ENCODE assay signal across 12 mouse cellular contexts in the genomic region with DNA sequence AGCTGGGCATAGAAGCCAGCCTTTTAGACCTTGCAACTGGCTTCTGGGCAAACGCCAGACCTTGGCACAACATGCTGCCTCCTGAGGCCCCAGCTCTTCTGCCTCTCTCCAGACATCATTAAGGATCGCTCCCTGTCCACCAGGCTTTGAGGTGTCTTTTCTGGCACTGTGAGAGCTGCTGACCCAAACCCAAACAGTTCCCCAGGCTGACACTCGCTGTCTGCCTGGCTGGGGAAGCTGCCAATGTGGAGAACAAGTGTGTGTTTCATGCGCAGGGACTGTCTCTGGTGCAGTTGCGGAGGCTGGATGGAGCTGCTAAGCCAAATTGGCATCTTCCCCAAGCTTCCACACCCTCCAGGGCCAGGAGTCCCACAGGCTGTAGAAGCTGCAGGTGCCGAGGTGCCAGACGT. TPM values are rescaled to one million over a fixed set of nuclear protein-coding genes. Genes with fewer than 3 reads are reported as not detected.
DNase-seq lines count a peak whose midpoint lies in the region; ATAC-seq lines count a peak whose summit lies in the region.
"Had no signal": no experiment of that assay in that cellular context is flagged by ENCODE, and none has a peak within 500 bp of the region (broad histone marks: within the 10 kb centered on the region; RNA-seq: fewer than 3 reads in every experiment).

No protein-coding gene starts in this region.

- peaks cover 26% of the 10 kb centered on the region for H3K36me3 ChIP-seq in megakaryocyte, embryonic 14.5 days (replicated peaks; ENCODE audit: low read length)
- H3K36me3 ChIP-seq in intestine, embryonic 16.5 days (ENCODE audit: control insufficient read depth, insufficient read depth, low read length): 0 out of 2 replicates have a peak, but pooled peaks cover 3% of the 10 kb centered on the region
- H3K36me3 ChIP-seq: embryonic facial prominence, embryonic 15.5 days; hindbrain, embryonic 10.5 days had no signal

- H3K27me3 ChIP-seq in megakaryocyte, embryonic 14.5 days (replicated peaks): peaks cover 9% of the 10 kb centered on the region
- H3K27me3 ChIP-seq in intestine, embryonic 16.5 days (replicated peaks; ENCODE audit: control insufficient read depth, insufficient read depth, low read length): no peaks in the 10 kb centered on the region
- H3K27me3 ChIP-seq: embryonic facial prominence, embryonic 15.5 days had no signal

- H3K27ac ChIP-seq in intestine, embryonic 16.5 days (ENCODE audit: low read length): no peak overlapping the region
- H3K27ac ChIP-seq: embryonic facial prominence, embryonic 15.5 days; hindbrain, embryonic 10.5 days had no signal

- H3K4me3 ChIP-seq in megakaryocyte, embryonic 14.5 days (replicated peaks): peak overlapping the region; percentile 84
- H3K4me3 ChIP-seq in intestine, embryonic 16.5 days (ENCODE audit: low read length): no peak overlapping the region
- H3K4me3 ChIP-seq: embryonic facial prominence, embryonic 15.5 days; hindbrain, embryonic 10.5 days had no signal

- no peak overlapping the region for H3K9ac ChIP-seq in intestine, embryonic 16.5 days (ENCODE audit: low read depth, low read length)
- H3K9ac ChIP-seq: embryonic facial prominence, embryonic 15.5 days had no signal

- peak; percentile 38 for DNase-seq in adrenal gland, adult 2 months
- no peak for DNase-seq in adrenal gland, postnatal 4 days (ENCODE audit: low spot score in 2 of 2)
- peak; percentile 61 for DNase-seq in left cerebral cortex, adult 11 months (ENCODE audit: low spot score)
- peak; percentile 27 for DNase-seq in right cerebral cortex, postnatal 4 days
- DNase-seq in testis, postnatal 14 days (ENCODE audit: low spot score): no peak

- H3K4me1 ChIP-seq in megakaryocyte, embryonic 14.5 days: peaks cover 93% of the 10 kb centered on the region
- H3K4me1 ChIP-seq in intestine, embryonic 16.5 days (ENCODE audit: control insufficient read depth, insufficient read depth, low read length): no peaks in the 10 kb centered on the region
- H3K4me1 ChIP-seq: embryonic facial prominence, embryonic 15.5 days had no signal

- no peak overlapping the region for H3K4me2 ChIP-seq in intestine, embryonic 16.5 days (ENCODE audit: low read depth, low read length)
- H3K4me2 ChIP-seq: embryonic facial prominence, embryonic 15.5 days had no signal

- ATAC-seq in megakaryocyte, adult 5-6 weeks (ENCODE audit: poor library complexity, severe bottlenecking): no peak
- no peak for ATAC-seq in intestine, embryonic 16.5 days

- no peaks in the 10 kb centered on the region for H3K9me3 ChIP-seq in megakaryocyte, embryonic 14.5 days
- no peaks in the 10 kb centered on the region for H3K9me3 ChIP-seq in intestine, embryonic 16.5 days (ENCODE audit: control insufficient read depth, low read length)
- H3K9me3 ChIP-seq: embryonic facial prominence, embryonic 15.5 days; hindbrain, embryonic 10.5 days had no signal

- 86% methylated on average over 7 of the region's 7 CpGs for WGBS in intestine, embryonic 16.5 days

RNA-seq across cellular contexts. Expression of a gene that starts 25.1 kb away (rescaled TPM):
- total RNA-seq in adrenal gland, adult 2 months (2021): 1 to 10 TPM; 8.3 to 9.9 TPM
- polyA plus RNA-seq in adrenal gland, adult 2 months (2012; rRNA removed): 16.8 and 21.3 TPM in 2 replicates
- 10 to 100 TPM; 33.3 to 44.3 TPM for total RNA-seq in adrenal gland, postnatal 4 days (2021)
- 505 and 531 TPM in 2 replicates for polyA plus RNA-seq in megakaryocyte, embryonic 14.5 days (2012; ENCODE audit: insufficient read depth, low replicate concordance)
- not detected in 2 replicates for total RNA-seq in megakaryocyte, adult 5-6 weeks (2015)
- 2.0 TPM in 1 of 2 replicates, not detected in the other for total RNA-seq in megakaryocyte, adult 5-6 weeks (2017)
- 9.5 and 10.1 TPM in 2 replicates for polyA plus RNA-seq in intestine, embryonic 16.5 days (2015; fragmentation: Nextera tagmentation; extraction: Ambion mirVana)

RNA-seq across cellular contexts. Expression of a gene that starts 58.0 kb away (rescaled TPM):
- 100 to 1,000 TPM; 348 to 637 TPM for total RNA-seq in adrenal gland, adult 2 months (2021)
- 306 and 321 TPM in 2 replicates for polyA plus RNA-seq in adrenal gland, adult 2 months (2012; rRNA removed)
- 100 to 1,000 TPM; 515 to 549 TPM for total RNA-seq in adrenal gland, postnatal 4 days (2021)
- polyA plus RNA-seq in megakaryocyte, embryonic 14.5 days (2012; ENCODE audit: insufficient read depth, low replicate concordance): not detected in 2 replicates
- total RNA-seq in megakaryocyte, adult 5-6 weeks (2015): not detected in 2 replicates
- not detected in 2 replicates for total RNA-seq in megakaryocyte, adult 5-6 weeks (2017)
- 1.0 and 1.4 TPM in 2 replicates for polyA plus RNA-seq in intestine, embryonic 16.5 days (2015; fragmentation: Nextera tagmentation; extraction: Ambion mirVana)
- total RNA-seq: MEL had no signal
- polyA plus RNA-seq: spleen, adult 2 months had no signal

Comparison
In these comparisons a context has a peak if more than half of its experiments do, and no peak if none do; other contexts are left out.
1. DNase-seq: peak in adrenal gland, adult 2 months (single experiment), left cerebral cortex, adult 11 months (single experiment) and right cerebral cortex, postnatal 4 days (single experiment); none in adrenal gland, postnatal 4 days (0 of 2) and testis, postnatal 14 days (single experiment).
2. RNA of a gene that starts 58.0 kb away (total RNA-seq): 348 to 637 TPM in adrenal gland, adult 2 months and 515 to 549 TPM in adrenal gland, postnatal 4 days; not detected in megakaryocyte, adult 5-6 weeks; every median in the first group is over 100 times any median in the second.